Mouse (Mus musculus): ENCODE data around the gene Fam8a1. TPM values are rescaled to one million over a fixed set of nuclear protein-coding genes. Genes with fewer than 3 reads are reported as not detected.

Gene Fam8a1
- total and polyA plus RNA-seq, 3 experiments, result 9.7 to 38.3 (median 32.7) TPM

- Histone ChIP-seq H3K27ac (no peak overlapping the region), H3K4me3 (no peak overlapping the region), H3K27me3 (ENCODE audit: control insufficient read depth, insufficient read depth, low read length) (no peaks in the 10 kb centered on the region), H3K4me1 (ENCODE audit: control insufficient read depth, insufficient read depth, low read length) (no peaks in the 10 kb centered on the region), H3K79me2 (replicated peaks; ENCODE audit: control insufficient read depth, insufficient read depth, low read length) (no peaks in the 10 kb centered on the region), H3K36me3 (ENCODE audit: control insufficient read depth, insufficient read depth, low read length) (no peaks in the 10 kb centered on the region), H3K9ac (ENCODE audit: low read depth, low read length) (no peak overlapping the region)
- intact Hi-C loops (cut with DNase I), result no loop called here
- no peak for TF ChIP-seq EP300 (IDR thresholded peaks at IDR 0.05; ENCODE audit: insufficient read depth, low read depth, low read length)
- TF ChIP-seq POLR2A (IDR thresholded peaks at IDR 0.05; ENCODE audit: insufficient read depth, low read depth, low read length), result no peak
- TF ChIP-seq CTCF (IDR thresholded peaks at IDR 0.05), result no peak
- 46% methylated on average over 4 of the region's 4 CpGs for WGBS
- no peak for DNase-seq
Observed at GRCm38 (mm10) chr13:46632796-46633195, 36.5 kb upstream of the Fam8a1 start.

GRCm38 (mm10) chr13:46633320-46634132, 35.8 kb upstream of the Fam8a1 start:
- no peak overlapping the region for H3K9ac ChIP-seq (ENCODE audit: low read depth, low read length)
- no peak overlapping the region for H3K27ac ChIP-seq
- no peak for DNase-seq
- WGBS, result 74% methylated on average over 18 of the region's 18 CpGs
- H3K36me3 ChIP-seq (ENCODE audit: control insufficient read depth, insufficient read depth, low read length), result no peaks in the 10 kb centered on the region
- H3K79me2 ChIP-seq (replicated peaks; ENCODE audit: control insufficient read depth, insufficient read depth, low read length), result no peaks in the 10 kb centered on the region
- intact Hi-C loops (cut with DNase I), result no loop called here
- TF ChIP-seq POLR2A (IDR thresholded peaks at IDR 0.05; ENCODE audit: insufficient read depth, low read depth, low read length), result no peak
- TF ChIP-seq CTCF (IDR thresholded peaks at IDR 0.05), result no peak
- TF ChIP-seq EP300 (IDR thresholded peaks at IDR 0.05; ENCODE audit: insufficient read depth, low read depth, low read length), result no peak
- no peaks in the 10 kb centered on the region for H3K4me1 ChIP-seq (ENCODE audit: control insufficient read depth, insufficient read depth, low read length)
- no peaks in the 10 kb centered on the region for H3K27me3 ChIP-seq (ENCODE audit: control insufficient read depth, insufficient read depth, low read length)
- H3K4me3 ChIP-seq, result no peak overlapping the region

- DNase-seq, result no peak
- 69% methylated on average over 6 of the region's 6 CpGs for WGBS
- Histone ChIP-seq H3K79me2 (replicated peaks; ENCODE audit: control insufficient read depth, insufficient read depth, low read length) (no peaks in the 10 kb centered on the region), H3K4me3 (no peak overlapping the region), H3K27ac (no peak overlapping the region), H3K36me3 (ENCODE audit: control insufficient read depth, insufficient read depth, low read length) (no peaks in the 10 kb centered on the region), H3K9ac (ENCODE audit: low read depth, low read length) (no peak overlapping the region), H3K27me3 (ENCODE audit: control insufficient read depth, insufficient read depth, low read length) (no peaks in the 10 kb centered on the region), H3K4me1 (ENCODE audit: control insufficient read depth, insufficient read depth, low read length) (no peaks in the 10 kb centered on the region)
- TF ChIP-seq CTCF (IDR thresholded peaks at IDR 0.05), result no peak
- TF ChIP-seq POLR2A (IDR thresholded peaks at IDR 0.05; ENCODE audit: insufficient read depth, low read depth, low read length), result no peak
- no peak for TF ChIP-seq EP300 (IDR thresholded peaks at IDR 0.05; ENCODE audit: insufficient read depth, low read depth, low read length)
- intact Hi-C loops (cut with DNase I), result no loop called here
Observed at GRCm38 (mm10) chr13:46634133-46634488, 35.2 kb upstream of the Fam8a1 start.

GRCm38 (mm10) chr13:46640608-46641468, 28.5 kb upstream of the Fam8a1 start:
- 87% methylated on average over 10 of the region's 10 CpGs for WGBS
- H3K27me3 ChIP-seq (ENCODE audit: control insufficient read depth, insufficient read depth, low read length), result no peaks in the 10 kb centered on the region
- DNase-seq, result no peak
- TF ChIP-seq CTCF (IDR thresholded peaks at IDR 0.05) (no peak), EP300 (IDR thresholded peaks at IDR 0.05; ENCODE audit: insufficient read depth, low read depth, low read length) (no peak), POLR2A (IDR thresholded peaks at IDR 0.05; ENCODE audit: insufficient read depth, low read depth, low read length) (no peak)
- H3K36me3 ChIP-seq (ENCODE audit: control insufficient read depth, insufficient read depth, low read length), result no peaks in the 10 kb centered on the region
- no peaks in the 10 kb centered on the region for H3K4me1 ChIP-seq (ENCODE audit: control insufficient read depth, insufficient read depth, low read length)
- H3K9ac ChIP-seq (ENCODE audit: low read depth, low read length), result no peak overlapping the region
- H3K79me2 ChIP-seq (replicated peaks; ENCODE audit: control insufficient read depth, insufficient read depth, low read length), result no peaks in the 10 kb centered on the region
- H3K27ac ChIP-seq, result no peak overlapping the region
- H3K4me3 ChIP-seq, result no peak overlapping the region
- intact Hi-C loops (cut with DNase I), result no loop called here

- intact Hi-C loops (cut with DNase I), result no loop called here
- no peak for TF ChIP-seq EP300 (IDR thresholded peaks at IDR 0.05; ENCODE audit: insufficient read depth, low read depth, low read length)
- no peak for TF ChIP-seq POLR2A (IDR thresholded peaks at IDR 0.05; ENCODE audit: insufficient read depth, low read depth, low read length)
- peak; percentile 61 for TF ChIP-seq CTCF (IDR thresholded peaks at IDR 0.05)
- Histone ChIP-seq H3K27me3 (ENCODE audit: control insufficient read depth, insufficient read depth, low read length) (no peaks in the 10 kb centered on the region), H3K4me3 (no peak overlapping the region), H3K9ac (ENCODE audit: low read depth, low read length) (no peak overlapping the region), H3K4me1 (ENCODE audit: control insufficient read depth, insufficient read depth, low read length) (no peaks in the 10 kb centered on the region), H3K36me3 (ENCODE audit: control insufficient read depth, insufficient read depth, low read length) (no peaks in the 10 kb centered on the region), H3K27ac (no peak overlapping the region), H3K79me2 (replicated peaks; ENCODE audit: control insufficient read depth, insufficient read depth, low read length) (no peaks in the 10 kb centered on the region)
- WGBS, result 87% methylated on average over 4 of the region's 4 CpGs
- DNase-seq, result no peak
Observed at GRCm38 (mm10) chr13:46642318-46642717, 27.0 kb upstream of the Fam8a1 start.

- Histone ChIP-seq H3K79me2 (replicated peaks; ENCODE audit: control insufficient read depth, insufficient read depth, low read length) (no peaks in the 10 kb centered on the region), H3K4me3 (no peak overlapping the region), H3K36me3 (ENCODE audit: control insufficient read depth, insufficient read depth, low read length) (no peaks in the 10 kb centered on the region), H3K9ac (ENCODE audit: low read depth, low read length) (no peak overlapping the region), H3K4me1 (ENCODE audit: control insufficient read depth, insufficient read depth, low read length) (no peaks in the 10 kb centered on the region), H3K27me3 (ENCODE audit: control insufficient read depth, insufficient read depth, low read length) (no peaks in the 10 kb centered on the region), H3K27ac (no peak overlapping the region)
- DNase-seq, result no peak
- TF ChIP-seq EP300 (IDR thresholded peaks at IDR 0.05; ENCODE audit: insufficient read depth, low read depth, low read length) (no peak), POLR2A (IDR thresholded peaks at IDR 0.05; ENCODE audit: insufficient read depth, low read depth, low read length) (no peak), CTCF (IDR thresholded peaks at IDR 0.05) (no peak)
- intact Hi-C loops (cut with DNase I), result no loop called here
- 88% methylated on average over 6 of the region's 6 CpGs for WGBS
Observed at GRCm38 (mm10) chr13:46644175-46644574, 25.1 kb upstream of the Fam8a1 start.

Measured in heart, adult 2 months (tissue).